Mouse (Mus musculus) heart, embryonic 16.5 days (tissue): ENCODE results near the gene Tmem259. TPM values are rescaled to one million over a fixed set of nuclear protein-coding genes. Genes with fewer than 3 reads are reported as not detected.

Source experiments
- ATAC-seq: fragments of 200-750 bp; cut with Nextera tagmentation; replicated peaks from 2 replicates; pipeline ENCODE4 v1.8.0; 2017; ENCODE audit warnings: moderate number of reproducible peaks; ENCODE audit not compliant: insufficient read depth, low FRiP score; ENCODE audit errors: extremely low read depth
- H3K27ac ChIP-seq: fragments of 300-500 bp; sonication (generic); 2 replicates; pipeline ENCODE4 v1.5.1; 2014; ENCODE audit warnings: mild to moderate bottlenecking, low read length, control low read depth, moderate library complexity
- H3K27me3 ChIP-seq: fragments of 300-500 bp; sonication (generic); 2 replicates; pipeline ENCODE4 v1.6.1; 2014; ENCODE audit warnings: low read length, mixed read lengths; ENCODE audit not compliant: control insufficient read depth, insufficient read depth
- H3K36me3 ChIP-seq: fragments of 300-500 bp; sonication (generic); 2 replicates; pipeline ENCODE4 v1.6.1; 2014; ENCODE audit not compliant: control insufficient read depth, insufficient read depth
- H3K4me1 ChIP-seq: fragments of 300-500 bp; sonication (generic); 2 replicates; pipeline ENCODE4 v1.6.1; 2014; ENCODE audit warnings: low read length, mixed read lengths; ENCODE audit not compliant: control insufficient read depth, insufficient read depth
- H3K4me2 ChIP-seq: fragments of 300-500 bp; sonication (generic); 2 replicates; pipeline ENCODE4 v1.6.1; 2014; ENCODE audit warnings: low read depth, mild to moderate bottlenecking, control low read depth, low read length
- H3K4me3 ChIP-seq: fragments of 300-500 bp; sonication (generic); 2 replicates; pipeline ENCODE4 v1.5.1; 2014; ENCODE audit warnings: mild to moderate bottlenecking, control low read depth, low read length
- H3K9ac ChIP-seq: fragments of 300-500 bp; sonication (generic); 2 replicates; pipeline ENCODE4 v1.6.1; 2014; ENCODE audit warnings: low read length, control low read depth
- H3K9me3 ChIP-seq: fragments of 300-500 bp; sonication (generic); replicated peaks from 2 replicates; pipeline ENCODE4 v1.6.1; 2016; ENCODE audit warnings: low read length; ENCODE audit not compliant: control insufficient read depth
- WGBS: fragments of 180-500 bp; shearing (Covaris S2); extraction: QIAGEN DNeasy Blood & Tissue Kit; methylation state at CpG from one replicate; pipeline ENCODE4 v1.1.7; 2014; 5-methylcytosine and 5-hydroxymethylcytosine counted together
- polyA plus RNA-seq: library from polyadenylated mRNA; unstranded; fragments of >200 nt; fragmentation: Nextera tagmentation; extraction: Ambion mirVana; gene quantifications from 2 replicates; pipeline ENCODE4 v1.2.1, GENCODE M21; 2015

Tmem259 gene
- polyA plus RNA-seq, 1 experiment from 2014 or later: 10.6 TPM

DNA sequence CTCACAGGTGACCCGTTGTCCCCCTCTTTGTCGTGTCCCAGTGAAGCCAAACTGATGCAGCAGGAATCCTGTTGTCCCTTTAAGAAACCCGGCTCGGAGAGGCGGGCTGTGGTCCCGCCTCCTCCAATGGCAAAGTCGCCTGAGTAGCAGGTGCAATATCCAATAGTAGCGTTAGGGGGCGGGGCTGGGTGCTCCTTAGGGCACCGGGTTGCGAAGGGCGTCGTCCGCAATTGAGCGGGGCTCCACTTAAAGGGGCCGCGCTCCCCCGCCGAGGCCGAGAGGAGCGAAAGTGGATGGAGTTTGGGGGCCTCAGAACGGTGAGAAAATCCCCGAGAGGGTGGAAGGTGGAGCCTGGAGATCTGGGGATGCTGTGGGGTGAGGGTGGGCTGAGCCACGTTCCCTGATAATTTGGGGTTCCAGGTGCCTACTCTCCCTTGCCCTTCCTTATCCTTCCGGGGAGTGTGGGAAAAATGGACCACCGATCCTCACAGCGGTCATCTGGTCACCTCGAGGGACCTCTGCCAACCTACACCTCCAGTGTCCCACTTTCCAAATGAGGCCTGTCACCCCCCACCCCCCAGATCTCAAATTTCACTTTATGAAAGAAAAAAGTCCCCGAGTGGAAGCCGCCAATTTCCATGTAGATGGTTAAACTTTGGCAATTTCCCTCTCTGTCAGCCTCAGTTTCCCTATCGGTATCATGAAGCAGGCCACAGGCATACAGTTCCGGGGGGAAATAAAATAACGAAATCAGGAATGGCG, 12.3 kb upstream of the Tmem259 start, which contains the start of gene Abca7:
Abca7 (plus strand) TSS at position 223 of the 762 bp plus-strand sequence.
- H3K4me3 ChIP-seq: peak within 1 kb of the TSS; percentile 68
- peaks cover 29% of the 10 kb centered on the region for H3K36me3 ChIP-seq
- H3K27ac ChIP-seq: peak within 1 kb of the TSS; percentile 71
- ATAC-seq: peak; percentile 86
- H3K9me3 ChIP-seq: peaks cover 3% of the 10 kb centered on the region
- H3K27me3 ChIP-seq: no peaks in the 10 kb centered on the region
- peak within 1 kb of the TSS; percentile 89 for H3K4me2 ChIP-seq
- H3K9ac ChIP-seq: peak within 1 kb of the TSS; percentile 78
- WGBS: under 1% methylated on average over 34 of the region's 34 CpGs
- H3K4me1 ChIP-seq: peaks cover 18% of the 10 kb centered on the region

DNA sequence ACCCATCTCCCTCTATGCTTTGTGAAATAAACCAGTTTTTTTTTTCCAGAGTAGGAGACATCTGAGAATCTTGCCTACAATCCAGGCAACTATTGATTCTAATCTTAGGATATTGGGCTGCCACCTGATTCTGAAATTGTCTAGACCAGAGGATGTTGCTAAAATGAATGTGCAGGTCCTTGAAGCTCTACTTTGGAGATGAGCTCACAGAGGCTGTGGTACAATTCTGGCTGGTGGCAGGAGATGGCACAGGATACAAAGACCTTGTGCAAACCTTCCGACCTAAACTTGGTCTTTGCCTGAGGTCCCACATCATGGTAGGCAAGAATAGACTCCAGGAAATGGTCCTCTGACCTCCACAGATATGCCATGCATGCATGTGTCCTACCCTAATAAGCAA, 11.5 kb upstream of the Tmem259 start:
- H3K9ac ChIP-seq: no peak overlapping the region
- peak overlapping the region; percentile 55 for H3K27ac ChIP-seq
- H3K4me1 ChIP-seq: peaks cover 18% of the 10 kb centered on the region
- peaks cover 3% of the 10 kb centered on the region for H3K9me3 ChIP-seq
- H3K36me3 ChIP-seq: peaks cover 37% of the 10 kb centered on the region
- no peak overlapping the region for H3K4me3 ChIP-seq
- WGBS: 67% methylated on average over 1 of the region's 1 CpGs
- no peak for ATAC-seq
- H3K4me2 ChIP-seq: no peak overlapping the region
- no peaks in the 10 kb centered on the region for H3K27me3 ChIP-seq

DNA sequence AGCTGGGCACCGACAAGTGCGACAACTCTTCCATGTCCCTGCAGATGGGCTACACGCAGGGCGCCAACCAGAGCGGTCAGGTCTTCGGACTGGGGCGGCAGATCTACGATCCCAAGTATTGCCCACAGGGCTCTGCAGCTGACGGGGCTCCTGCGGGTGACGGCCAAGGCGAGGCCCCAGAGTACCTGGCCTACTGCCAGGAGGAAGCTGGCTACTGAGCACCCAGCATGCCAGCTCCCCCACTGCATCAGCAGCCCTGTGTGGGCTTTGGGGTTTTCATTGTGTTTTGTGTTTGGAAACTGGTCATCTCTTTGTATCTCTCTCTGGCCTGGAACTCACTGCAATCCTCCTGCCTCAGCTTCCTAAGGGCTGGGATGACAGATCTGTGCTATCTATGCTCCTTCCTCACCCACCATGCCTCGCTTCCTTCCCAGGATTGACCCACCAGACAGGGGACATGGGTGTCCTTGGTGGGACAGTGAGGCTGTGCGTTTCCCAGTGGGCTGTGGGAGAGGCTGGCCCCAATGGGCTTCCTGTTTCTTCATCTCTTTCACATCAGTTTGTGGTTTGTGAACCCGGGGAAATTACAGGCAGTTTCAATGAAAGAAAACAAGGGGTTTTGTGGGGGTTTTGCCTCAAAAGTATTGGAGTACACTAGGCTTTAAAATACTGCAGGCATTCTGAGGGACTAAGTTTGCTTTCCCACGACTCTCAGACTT, 10.4 kb upstream of the Tmem259 start:
- WGBS: 70% methylated on average over 16 of the region's 16 CpGs
- Histone ChIP-seq H3K9ac (no peak overlapping the region), H3K4me2 (no peak overlapping the region), H3K4me1 (peaks cover 21% of the 10 kb centered on the region), H3K27ac (peak overlapping the region; percentile 30; the same call in 1 of the 2 replicates), H3K36me3 (peaks cover 37% of the 10 kb centered on the region), H3K4me3 (no peak overlapping the region), H3K27me3 (no peaks in the 10 kb centered on the region), H3K9me3 (peaks cover 3% of the 10 kb centered on the region)
- no peak for ATAC-seq

DNA sequence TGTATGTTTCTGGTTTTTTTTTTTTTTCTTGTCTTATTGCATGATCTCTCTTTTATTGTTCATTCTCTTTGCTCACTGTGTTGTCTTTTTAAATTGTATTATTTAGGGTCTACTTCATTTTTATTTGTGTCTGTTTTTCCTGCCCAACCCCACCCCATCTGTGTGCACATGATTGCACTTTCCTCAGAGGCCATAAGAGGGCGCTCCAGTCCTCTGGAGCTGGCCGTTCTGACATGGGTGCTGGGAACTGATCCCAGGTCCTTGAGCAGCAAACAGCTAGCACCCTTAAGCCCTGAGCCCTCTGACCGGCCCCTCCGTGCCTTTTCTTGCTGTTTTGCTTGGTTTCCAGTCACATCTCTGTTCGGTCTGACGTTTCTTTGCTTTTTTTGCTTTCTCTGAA, 7.4 kb upstream of the Tmem259 start:
- no peak overlapping the region for H3K4me3 ChIP-seq
- WGBS: 82% methylated on average over 6 of the region's 6 CpGs
- peaks cover 3% of the 10 kb centered on the region for H3K9me3 ChIP-seq
- H3K36me3 ChIP-seq: peaks cover 37% of the 10 kb centered on the region
- H3K9ac ChIP-seq: no peak overlapping the region
- no peak overlapping the region for H3K4me2 ChIP-seq
- no peak for ATAC-seq
- H3K27ac ChIP-seq: no peak overlapping the region
- H3K4me1 ChIP-seq: peaks cover 32% of the 10 kb centered on the region
- H3K27me3 ChIP-seq: no peaks in the 10 kb centered on the region

DNA sequence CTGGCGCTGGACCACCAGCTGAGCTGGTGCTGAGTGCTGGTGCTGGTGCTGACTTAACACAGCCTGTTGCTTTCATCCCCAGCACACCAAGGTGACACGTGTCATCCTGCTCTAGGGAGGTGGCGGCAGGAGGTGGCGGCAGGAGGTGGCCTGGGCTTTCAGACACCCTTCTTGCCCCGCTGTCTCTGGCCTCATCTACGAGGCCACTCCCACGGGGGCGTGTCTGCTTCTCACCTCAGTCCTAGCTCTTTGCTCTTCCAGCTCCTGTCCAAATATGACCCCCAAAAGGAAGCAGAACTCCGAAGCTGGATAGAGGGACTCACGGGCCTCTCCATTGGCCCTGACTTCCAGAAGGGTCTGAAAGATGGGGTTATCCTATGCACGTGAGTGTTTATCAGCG, 7.0 kb upstream of the Tmem259 start:
- H3K9ac ChIP-seq: no peak overlapping the region
- H3K4me3 ChIP-seq: no peak overlapping the region
- 74% methylated on average over 12 of the region's 12 CpGs for whole genome bisulfite sequencing

DNA sequence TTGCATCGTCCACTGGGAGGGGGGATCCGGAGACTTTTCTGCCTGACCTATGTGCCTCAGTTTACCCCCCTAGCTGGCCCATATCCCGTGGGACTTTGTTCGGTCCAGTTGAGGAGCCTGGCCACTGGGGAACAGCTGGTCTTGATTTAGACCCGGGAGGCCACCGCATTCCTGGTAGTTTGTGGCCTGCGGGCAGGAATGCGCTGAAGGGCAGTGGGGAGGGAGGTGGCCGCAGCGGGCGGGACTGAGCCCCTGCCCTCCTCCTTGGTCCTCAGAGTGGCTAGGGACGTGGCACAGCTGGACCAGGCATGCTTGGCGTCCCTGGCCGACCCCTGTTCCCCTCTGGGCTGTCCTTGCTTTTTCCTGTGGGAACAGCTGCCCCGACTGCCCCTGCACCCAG, 5.7 kb upstream of the Tmem259 start:
- Histone ChIP-seq H3K9me3 (peaks cover 3% of the 10 kb centered on the region), H3K9ac (peak overlapping the region; percentile 95), H3K36me3 (peaks cover 34% of the 10 kb centered on the region), H3K27me3 (no peaks in the 10 kb centered on the region), H3K4me1 (peaks cover 39% of the 10 kb centered on the region), H3K4me2 (peak overlapping the region; percentile 81), H3K27ac (peak overlapping the region; percentile 98; the same call in 1 of the 2 replicates), H3K4me3 (peak overlapping the region; percentile 89)
- WGBS: 10% methylated on average over 15 of the region's 15 CpGs
- ATAC-seq: no peak

More for the DNA sequence above, 7.0 kb upstream of the Tmem259 start:
- H3K36me3 ChIP-seq: peaks cover 37% of the 10 kb centered on the region
- peaks cover 3% of the 10 kb centered on the region for H3K9me3 ChIP-seq
- peaks cover 37% of the 10 kb centered on the region for H3K4me1 ChIP-seq
- H3K27ac ChIP-seq: no peak overlapping the region
- no peaks in the 10 kb centered on the region for H3K27me3 ChIP-seq
- ATAC-seq: no peak
- no peak overlapping the region for H3K4me2 ChIP-seq

DNA sequence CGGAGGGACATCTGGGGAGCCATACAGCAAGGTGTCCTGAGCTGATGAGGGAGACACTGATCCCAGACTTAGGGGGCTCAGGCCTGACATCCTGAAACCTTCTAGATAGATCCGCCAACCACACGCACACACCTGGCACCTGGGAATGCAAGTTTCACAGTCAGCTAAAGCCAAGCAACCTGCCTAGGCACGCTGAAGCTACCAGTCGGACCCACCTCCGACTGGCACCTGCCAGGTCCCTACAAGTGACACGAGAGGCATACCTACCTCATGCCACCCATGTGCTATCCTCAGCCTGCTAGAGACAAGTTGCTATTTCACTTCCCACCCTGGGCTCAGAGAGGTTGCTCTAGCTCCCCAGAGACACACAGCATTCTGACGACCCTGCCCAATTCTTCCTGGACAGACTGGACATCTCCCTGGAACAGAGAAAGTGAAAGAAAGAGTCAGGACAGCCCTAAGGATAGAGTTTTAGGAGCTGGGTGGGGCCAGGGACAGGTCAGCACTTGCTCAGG, 5.2 kb upstream of the Tmem259 start:
- peak overlapping the region; percentile 81 for H3K4me2 ChIP-seq
- no peak for ATAC-seq
- peak overlapping the region; percentile 89 for H3K4me3 ChIP-seq
- peaks cover 38% of the 10 kb centered on the region for H3K4me1 ChIP-seq
- peak overlapping the region; percentile 95 for H3K9ac ChIP-seq
- 24% methylated on average over 8 of the region's 8 CpGs for WGBS
- H3K36me3 ChIP-seq: peaks cover 31% of the 10 kb centered on the region
- H3K27me3 ChIP-seq: no peaks in the 10 kb centered on the region
- H3K9me3 ChIP-seq: peaks cover 3% of the 10 kb centered on the region
- peak overlapping the region; percentile 98 for H3K27ac ChIP-seq

DNA sequence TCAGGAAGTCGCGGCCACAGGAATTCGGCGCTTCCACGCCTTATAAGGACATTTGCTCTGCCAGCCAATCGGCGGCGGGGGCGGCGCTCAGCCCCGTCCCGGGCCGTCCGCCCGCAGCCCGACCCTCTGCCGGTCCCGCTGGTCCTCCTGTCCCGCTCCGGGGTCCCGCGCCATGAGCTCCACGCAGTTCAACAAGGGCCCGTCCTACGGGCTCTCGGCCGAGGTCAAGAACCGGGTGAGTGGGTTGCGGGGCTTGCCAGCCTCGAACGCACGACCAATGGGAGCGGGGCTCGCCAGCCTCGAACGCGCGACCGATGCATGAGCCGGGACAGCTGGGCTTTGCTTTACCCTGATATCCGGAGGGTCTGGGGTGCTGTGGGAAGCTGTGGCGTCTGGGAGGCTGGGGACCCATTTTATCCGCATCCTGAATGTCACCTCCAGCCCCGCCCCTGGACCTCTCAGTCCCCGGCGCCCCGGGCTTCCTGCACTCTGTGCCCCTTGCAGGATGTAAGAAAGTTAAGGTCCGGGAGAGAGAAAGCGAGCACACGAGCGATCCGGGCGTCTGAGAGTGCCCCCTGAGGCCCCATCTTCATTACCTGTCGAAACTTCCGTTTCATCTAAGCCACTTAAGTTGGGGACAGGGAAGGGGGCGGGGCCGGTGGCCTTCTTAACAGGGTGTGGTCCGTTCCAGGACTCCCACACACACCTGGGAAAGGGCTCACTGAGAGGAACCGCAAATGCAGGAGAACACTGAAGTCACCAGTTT, 4.6 kb upstream of the Tmem259 start, which contains the start of gene Cnn2:
Cnn2 (plus strand) TSS at position 79 of the 766 bp plus-strand sequence.
- Histone ChIP-seq H3K4me1 (peaks cover 35% of the 10 kb centered on the region), H3K27ac (peak within 1 kb of the TSS; percentile 98), H3K9me3 (peaks cover 3% of the 10 kb centered on the region), H3K9ac (peak within 1 kb of the TSS; percentile 95), H3K36me3 (peaks cover 31% of the 10 kb centered on the region), H3K27me3 (no peaks in the 10 kb centered on the region), H3K4me2 (peak within 1 kb of the TSS; percentile 81), H3K4me3 (peak within 1 kb of the TSS; percentile 89)
- WGBS: under 1% methylated on average over 59 of the region's 59 CpGs
- 0 out of 2 replicates have a peak, but pooled peaks have one; percentile 7 for ATAC-seq
